Mouse (Mus musculus) pancreas, adult 10 weeks (tissue): ENCODE measurements around the gene Lhx9. TPM values are rescaled to one million over a fixed set of nuclear protein-coding genes. Genes with fewer than 3 reads are reported as not detected.

ENCODE experiments used
- polyA plus RNA-seq: library from polyadenylated mRNA; stranded (reverse); fragments of 350-450 nt; fragmentation: Illumina TruSeq; extraction: RNeasy Lipid Tissue Mini Kit (QIAGEN cat#74804); gene quantifications from one replicate; pipeline ENCODE4 v1.2.3, GENCODE M21; 2015; ENCODE audit warnings: low read depth, low replicate concordance; ENCODE audit not compliant: insufficient read depth

Lhx9 gene
- not detected for polyA plus RNA-seq

DNA sequence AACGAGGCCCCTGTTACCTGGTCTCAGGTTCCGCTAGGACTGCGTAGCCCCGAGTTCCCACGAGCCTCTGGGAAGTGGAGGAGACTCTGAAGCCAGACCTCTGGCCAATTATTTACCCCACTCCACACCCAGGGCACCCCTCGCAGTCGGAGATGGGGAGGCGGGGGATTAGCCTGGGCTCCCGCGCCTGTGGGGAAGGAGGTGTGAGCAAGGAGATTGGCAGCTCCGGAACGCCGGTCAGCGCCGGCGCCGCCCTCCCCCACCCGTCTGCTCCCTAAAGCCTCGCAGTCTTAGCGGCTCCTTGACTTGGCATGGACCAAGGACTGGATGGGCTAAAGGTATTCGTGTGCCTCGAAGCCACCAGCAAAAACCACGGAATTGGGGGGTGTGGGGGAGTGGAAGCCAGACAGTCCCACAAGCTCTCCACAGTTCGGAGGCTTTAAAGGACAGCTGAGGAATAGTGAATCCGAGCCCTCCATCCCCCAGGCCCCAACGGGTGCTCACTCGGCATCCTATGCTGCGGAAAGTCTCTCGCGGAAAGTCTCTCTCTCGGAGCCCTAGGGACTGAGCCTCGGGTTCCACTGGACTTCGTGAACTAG, at the start of gene Lhx9:
Lhx9 (minus strand) TSS at position 67 of the 599 bp plus-strand sequence.

DNA sequence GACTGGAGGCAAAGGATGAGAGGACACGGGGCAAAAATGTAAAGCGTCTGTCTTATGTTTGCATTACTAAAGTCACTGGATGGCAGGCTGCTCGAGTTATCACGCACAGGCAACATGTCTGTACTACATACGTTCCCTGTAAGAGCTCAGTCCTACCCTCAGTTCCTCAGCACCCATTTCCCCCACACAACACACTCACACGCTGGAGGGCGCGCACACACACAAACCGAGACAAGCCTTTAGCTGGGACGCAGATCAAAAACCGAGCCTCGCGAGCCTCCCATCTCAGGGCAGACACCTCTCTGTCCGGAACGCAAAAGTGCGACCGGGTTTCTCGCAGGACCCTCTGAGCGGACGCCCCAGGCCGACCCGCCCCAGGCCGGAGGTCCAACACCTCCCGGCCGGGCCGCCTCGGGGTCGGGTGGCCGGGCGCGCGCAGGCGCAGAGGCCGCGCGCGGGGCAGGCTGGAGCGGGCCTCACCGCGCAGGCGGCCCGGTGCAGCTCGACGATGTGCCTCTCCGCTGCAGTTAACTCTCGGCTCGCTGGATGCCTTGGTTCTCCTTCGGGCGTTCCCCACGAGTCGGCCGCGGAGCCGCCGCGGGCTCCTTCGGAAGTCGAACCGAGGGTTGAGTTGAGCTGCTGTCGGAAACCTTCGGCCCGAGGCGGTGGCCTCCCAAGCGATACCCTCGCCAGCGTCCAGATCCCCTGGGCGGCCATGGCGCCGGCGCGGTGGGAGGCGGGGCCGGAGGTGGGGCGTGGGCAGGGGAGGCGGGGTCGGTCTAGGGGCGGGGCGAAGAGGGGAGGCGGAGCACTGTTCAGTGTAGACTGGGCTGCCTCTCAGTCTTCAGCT, 7.9 kb upstream of the Lhx9 start, which contains the start of gene 2310009B15Rik:
2310009B15Rik (minus strand) TSS at position 752 of the 850 bp plus-strand sequence.

Other genes with a start within 250 kb of the Lhx9 start
- 6.5 TPM for gene Nek7, start 228.4 kb downstream of the Lhx9 start, polyA plus RNA-seq
- gene 2310009B15Rik, start 8.3 kb upstream of the Lhx9 start, polyA plus RNA-seq, result 5.4 TPM
- gene Dennd1b, start 114.9 kb upstream of the Lhx9 start, polyA plus RNA-seq, result 1.4 TPM